Mouse (Mus musculus): ENCODE data around the gene Vmn1r49.

DNA sequence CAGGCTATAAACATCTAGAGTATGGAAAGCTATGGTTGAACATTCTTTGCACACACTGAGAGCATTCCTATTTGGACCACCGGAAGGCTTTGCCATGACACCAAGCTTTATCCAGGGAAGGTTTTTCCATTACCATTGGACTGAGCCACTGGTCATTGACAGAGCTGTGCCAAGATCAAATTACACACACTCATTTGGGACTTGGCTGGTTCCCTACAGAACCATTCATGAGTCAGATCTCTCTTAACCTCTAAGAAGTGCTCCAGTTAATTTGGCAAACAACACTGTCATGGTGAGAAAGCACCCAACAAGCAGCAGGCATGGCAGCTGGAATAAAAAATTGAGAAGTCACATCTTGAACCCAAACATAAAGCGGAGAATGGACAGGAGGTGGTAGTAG, 22.3 kb upstream of the Vmn1r49 start:
- TF ChIP-seq CTCF (IDR thresholded peaks at IDR 0.05; ENCODE audit: low read depth) = no peak
- TF ChIP-seq EP300 (IDR thresholded peaks at IDR 0.05; ENCODE audit: low read depth) = no peak
